Mouse (Mus musculus) embryonic fibroblast, embryonic 13.5 days (primary cell): ENCODE data around the gene St6galnac5.

Experiments
- CTCF ChIP-seq: IDR thresholded peaks from 2 replicates; pipeline ENCODE4 v1.5.1; 2011; ENCODE audit warnings: mild to moderate bottlenecking, control low read depth, low read length, moderate library complexity, borderline replicate concordance; ENCODE audit not compliant: insufficient read depth
- POLR2A ChIP-seq: IDR thresholded peaks from 2 replicates; pipeline ENCODE4 v1.6.1; 2011; ENCODE audit warnings: low read depth, mild to moderate bottlenecking, control low read depth, low read length, moderate library complexity

DNA sequence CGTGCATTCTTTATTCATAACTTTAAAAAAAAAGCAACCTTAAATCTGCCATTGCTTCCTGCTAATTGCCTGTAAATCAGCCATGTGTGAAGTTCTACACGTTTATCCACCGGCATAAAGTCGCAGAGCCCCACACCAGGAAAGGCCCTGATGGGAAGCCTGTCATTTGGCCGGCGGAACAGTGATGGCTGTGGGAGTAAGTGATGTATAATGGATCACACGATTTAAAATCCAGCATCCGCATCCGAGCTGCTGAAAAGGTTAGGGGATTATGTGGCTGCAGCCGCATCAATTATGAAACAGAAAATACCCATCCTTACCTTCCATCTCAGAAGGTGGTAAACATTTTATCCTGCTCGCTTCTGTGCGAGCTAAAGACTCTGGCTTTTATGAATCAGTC is 110.0 kb downstream of the St6galnac5 start:
- no peak for TF ChIP-seq CTCF
- no peak for TF ChIP-seq POLR2A
